Mouse (Mus musculus) CH12.LX (cell line): ENCODE measurements around the gene Alkbh3.

ENCODE experiments used
- CTCF ChIP-seq, 2 experiments: IDR thresholded peaks in 1 of 2; conservative IDR thresholded peaks in 1 of 2; 2 replicates each; pipeline ENCODE4 v1.5.1; 2011 to 2012; ENCODE audit warnings: low read depth in 2 of 2, low read length in 2 of 2, improper control_type of control experiment in 1 of 2, inconsistent platforms in 1 of 2, mild to moderate bottlenecking in 1 of 2, moderate library complexity in 1 of 2
- NELFE ChIP-seq: IDR thresholded peaks from 2 replicates; pipeline ENCODE4 v1.6.1; 2011; ENCODE audit warnings: low read depth, low read length, improper control_type of control experiment
- TBP ChIP-seq: conservative IDR thresholded peaks from 2 replicates; pipeline ENCODE4 v1.6.1; 2011; ENCODE audit warnings: low read depth, low read length, improper control_type of control experiment
- USF1 ChIP-seq: IDR thresholded peaks from 2 replicates; pipeline ENCODE4 v1.6.1; 2014; ENCODE audit warnings: low read depth, mild to moderate bottlenecking, inconsistent platforms, low read length, improper control_type of control experiment

GRCm38 (mm10) chr2:93975526-93976435, 34.8 kb downstream of the Alkbh3 start:
- TF ChIP-seq USF1 (no peak), NELFE (no peak), CTCF (conservative IDR thresholded peaks at IDR 0.05 in 1 of 2, IDR thresholded peaks at IDR 0.05 in 1 of 2; ENCODE audit: low read depth in 2 of 2, low read length in 2 of 2) (no peak), TBP (no peak)
